8 mouse cellular contexts compared by ENCODE assay signal in genomic region chr15:77883697-77884010, GRCm38 (mm10). TPM values are rescaled to one million over a fixed set of nuclear protein-coding genes. Genes with fewer than 3 reads are reported as not detected.
DNase-seq lines count a peak whose midpoint lies in the region; ATAC-seq and TF ChIP-seq lines count a peak whose summit lies in the region.
"Had no signal": no experiment of that assay in that cellular context is flagged by ENCODE, and none has a peak within 500 bp of the region (broad histone marks: within the 10 kb centered on the region; RNA-seq: fewer than 3 reads in every experiment).

No protein-coding gene starts in this region.

- H3K4me2 ChIP-seq in kidney, postnatal 0 days (ENCODE audit: low read length): no peak overlapping the region
- H3K4me2 ChIP-seq in embryonic facial prominence, embryonic 13.5 days: no peak overlapping the region
- H3K4me2 ChIP-seq in limb, embryonic 15.5 days: no peak overlapping the region

- H3K4me3 ChIP-seq in kidney, postnatal 0 days (replicated peaks; ENCODE audit: low read depth, low read length): no peak overlapping the region
- H3K4me3 ChIP-seq in G1E (ENCODE audit: low read depth, low read length): peak overlapping the region; percentile 31; the same call in 1 of the 2 replicates
- no peak overlapping the region for H3K4me3 ChIP-seq in embryonic facial prominence, embryonic 13.5 days
- no peak overlapping the region for H3K4me3 ChIP-seq in limb, embryonic 15.5 days

- ATAC-seq in kidney, postnatal 0 days (replicated peaks; ENCODE audit: low FRiP score, low read depth): no peak
- ATAC-seq in G1E (ENCODE audit: extremely low read depth, insufficient number of reproducible peaks, low FRiP score, poor library complexity, severe bottlenecking): no peak
- no peak for ATAC-seq in embryonic facial prominence, embryonic 13.5 days (ENCODE audit: insufficient number of reproducible peaks, insufficient read depth, low FRiP score, low TSS enrichment, low read depth)
- no peak for ATAC-seq in limb, embryonic 15.5 days (ENCODE audit: insufficient number of reproducible peaks, low FRiP score, low TSS enrichment, low read depth)

- H3K36me3 ChIP-seq in kidney, postnatal 0 days (ENCODE audit: insufficient read depth, low read length): no peaks in the 10 kb centered on the region
- no peaks in the 10 kb centered on the region for H3K36me3 ChIP-seq in G1E (replicated peaks)
- no peaks in the 10 kb centered on the region for H3K36me3 ChIP-seq in embryonic facial prominence, embryonic 13.5 days
- H3K36me3 ChIP-seq in limb, embryonic 15.5 days: no peaks in the 10 kb centered on the region

- TF ChIP-seq CTCF in kidney, postnatal 0 days (IDR thresholded peaks at IDR 0.05; ENCODE audit: low read depth): no peak
- TF ChIP-seq CTCF in G1E (IDR thresholded peaks at IDR 0.05; ENCODE audit: low read depth, low read length): no peak

- 43% methylated on average over 4 of the region's 4 CpGs for WGBS in kidney, postnatal 0 days
- WGBS in embryonic facial prominence, embryonic 13.5 days: 63% methylated on average over 4 of the region's 4 CpGs
- 68% methylated on average over 4 of the region's 4 CpGs for WGBS in limb, embryonic 15.5 days

- peak overlapping the region; percentile 97 for H3K27ac ChIP-seq in kidney, postnatal 0 days
- peak overlapping the region; percentile 84 for H3K27ac ChIP-seq in embryonic facial prominence, embryonic 13.5 days
- H3K27ac ChIP-seq in limb, embryonic 15.5 days: peak overlapping the region; percentile 69; the same call in 1 of the 2 replicates

- H3K9ac ChIP-seq in kidney, postnatal 0 days (ENCODE audit: low read depth, low read length): peak overlapping the region; percentile 19
- H3K9ac ChIP-seq in embryonic facial prominence, embryonic 13.5 days: no peak overlapping the region
- H3K9ac ChIP-seq in limb, embryonic 15.5 days: no peak overlapping the region

- no peaks in the 10 kb centered on the region for H3K9me3 ChIP-seq in kidney, postnatal 0 days (replicated peaks; ENCODE audit: low read length)
- no peaks in the 10 kb centered on the region for H3K9me3 ChIP-seq in G1E (replicated peaks)
- no peaks in the 10 kb centered on the region for H3K9me3 ChIP-seq in embryonic facial prominence, embryonic 13.5 days
- no peaks in the 10 kb centered on the region for H3K9me3 ChIP-seq in limb, embryonic 15.5 days

- no peaks in the 10 kb centered on the region for H3K27me3 ChIP-seq in kidney, postnatal 0 days (ENCODE audit: insufficient read depth, low read length)
- H3K27me3 ChIP-seq in G1E (ENCODE audit: insufficient read depth, low read length): peaks cover 5% of the 10 kb centered on the region; the same call in 1 of the 2 replicates
- no peaks in the 10 kb centered on the region for H3K27me3 ChIP-seq in embryonic facial prominence, embryonic 13.5 days
- no peaks in the 10 kb centered on the region for H3K27me3 ChIP-seq in limb, embryonic 15.5 days

- DNase-seq in kidney, postnatal 0 days (ENCODE audit: low spot score): no peak
- DNase-seq in kidney, adult 18-20 months: no peak
- no peak for DNase-seq in G1E (ENCODE audit: low spot score)
- DNase-seq in right cerebral cortex, postnatal 36 days (ENCODE audit: low spot score in 2 of 2): no peak
- no peak for DNase-seq in urinary bladder, adult 2 months (ENCODE audit: low spot score)
- DNase-seq: cerebellum, adult 18-20 months had no signal

- H3K4me1 ChIP-seq in kidney, postnatal 0 days (replicated peaks; ENCODE audit: insufficient read depth, low read length): peaks cover 20% of the 10 kb centered on the region; the same call in 1 of the 2 replicates
- H3K4me1 ChIP-seq in G1E (ENCODE audit: insufficient read depth, low read depth, low read length): peaks cover 91% of the 10 kb centered on the region
- peaks cover 27% of the 10 kb centered on the region for H3K4me1 ChIP-seq in embryonic facial prominence, embryonic 13.5 days
- peaks cover 25% of the 10 kb centered on the region for H3K4me1 ChIP-seq in limb, embryonic 15.5 days

RNA-seq across cellular contexts. Expression of gene Myh9, which starts 41.7 kb away (rescaled TPM):
- 52.9 and 57.2 TPM in 2 replicates for polyA plus RNA-seq in kidney, postnatal 0 days (2015; fragmentation: Nextera tagmentation; extraction: Ambion mirVana)
- 151 and 171 TPM in 2 replicates for total RNA-seq in G1E (2014; fragmentation: Nextera tagmentation)
- 94.4 and 132 TPM in 2 replicates for total RNA-seq in G1E (2017)
- 197 and 198 TPM in 2 replicates for polyA plus RNA-seq in G1E (2012)
- 36.2 and 41.0 TPM in 2 replicates for polyA plus RNA-seq in embryonic facial prominence, embryonic 13.5 days (2015; fragmentation: Nextera tagmentation; extraction: Ambion mirVana)
- 39.9 and 44.1 TPM in 2 replicates for polyA plus RNA-seq in limb, embryonic 15.5 days (2015; fragmentation: Nextera tagmentation; extraction: Ambion mirVana)
- polyA plus RNA-seq in urinary bladder, adult 2 months (2012; rRNA removed): 95.0 and 151 TPM in 2 replicates

RNA-seq across cellular contexts. Expression of gene Txn2, which starts 45.2 kb away (rescaled TPM):
- polyA plus RNA-seq in kidney, postnatal 0 days (2015; fragmentation: Nextera tagmentation; extraction: Ambion mirVana): 245 and 253 TPM in 2 replicates
- total RNA-seq in G1E (2014; fragmentation: Nextera tagmentation): 209 and 211 TPM in 2 replicates
- 53.8 and 62.8 TPM in 2 replicates for total RNA-seq in G1E (2017)
- 283 and 349 TPM in 2 replicates for polyA plus RNA-seq in G1E (2012)
- 236 and 244 TPM in 2 replicates for polyA plus RNA-seq in embryonic facial prominence, embryonic 13.5 days (2015; fragmentation: Nextera tagmentation; extraction: Ambion mirVana)
- polyA plus RNA-seq in limb, embryonic 15.5 days (2015; fragmentation: Nextera tagmentation; extraction: Ambion mirVana): 231 and 263 TPM in 2 replicates
- polyA plus RNA-seq in urinary bladder, adult 2 months (2012; rRNA removed): 147 and 157 TPM in 2 replicates
